Mouse (Mus musculus) stomach, adult 2 months (tissue): ENCODE data around the gene Kazald1. TPM values are rescaled to one million over a fixed set of nuclear protein-coding genes. Genes with fewer than 3 reads are reported as not detected.

ENCODE experiments used
- polyA plus RNA-seq: library from polyadenylated mRNA; depleted of rRNA; stranded (reverse); fragments of >200 nt; gene quantifications from 2 replicates; pipeline ENCODE4 v1.2.3, GENCODE M21; 2012; rRNA removed

The Kazald1 gene
- polyA plus RNA-seq: 5.0 and 6.8 TPM in 2 replicates

DNA sequence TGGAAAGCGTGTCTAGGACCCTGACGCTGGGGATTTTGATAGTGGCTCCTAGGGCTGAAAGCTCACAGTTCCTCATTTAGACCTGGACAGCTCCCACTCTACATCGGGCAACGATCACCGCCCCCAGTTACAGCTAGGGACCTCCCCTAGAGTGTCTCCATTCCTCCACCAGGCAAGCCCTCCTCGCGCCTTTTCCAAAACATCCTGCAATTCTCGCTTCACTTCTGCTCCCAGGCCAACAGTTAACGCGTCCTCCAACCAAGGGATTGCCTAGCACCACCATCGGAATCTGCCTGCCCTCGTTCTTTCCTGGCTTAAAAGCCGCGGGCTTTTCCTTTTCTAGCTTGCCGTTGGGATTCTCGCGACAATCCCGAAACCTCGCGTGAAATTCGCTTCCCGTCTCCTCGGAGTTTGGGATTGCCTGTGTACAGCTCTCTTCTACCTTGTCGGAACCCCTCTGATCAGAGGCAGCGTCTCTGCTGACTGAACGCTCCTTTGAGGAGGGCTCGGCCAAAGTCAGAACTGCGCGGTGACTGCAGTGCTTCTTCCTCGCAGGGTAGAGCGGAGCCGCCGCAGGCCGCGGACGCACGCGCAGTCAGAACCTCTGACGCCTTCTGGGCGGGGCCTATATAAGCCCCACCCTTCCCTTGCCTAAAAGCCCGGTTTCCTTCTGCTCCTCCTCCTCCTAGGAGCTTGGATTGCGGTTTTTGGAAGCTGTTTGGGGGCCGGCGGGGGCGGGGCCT, at the start of gene Kazald1:
Kazald1 (plus strand) TSS at position 662 of the 743 bp plus-strand sequence.

DNA sequence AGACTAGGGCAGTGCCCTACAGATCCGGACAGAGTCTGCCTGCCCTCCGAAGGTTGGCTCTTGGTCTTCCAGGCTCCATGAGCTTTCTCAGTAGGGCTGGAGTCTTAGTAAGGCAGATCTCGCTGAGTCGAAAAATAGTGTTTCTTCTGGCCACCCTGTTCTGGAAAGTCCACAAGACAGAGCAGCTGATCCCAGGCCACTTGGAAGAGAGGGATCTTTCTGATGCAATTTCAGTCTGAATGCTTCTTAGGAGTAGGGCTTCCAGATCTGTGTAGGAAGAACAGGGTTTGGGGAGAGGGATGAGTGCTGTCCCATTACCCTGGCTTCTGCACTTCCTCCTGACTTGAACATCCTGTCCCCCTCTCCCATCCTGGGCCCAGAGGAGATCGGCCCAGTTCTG, 29.4 kb upstream of the Kazald1 start, which contains the start of gene Pdzd7:
Pdzd7 (minus strand) TSS at position 67 of the 400 bp plus-strand sequence.

DNA sequence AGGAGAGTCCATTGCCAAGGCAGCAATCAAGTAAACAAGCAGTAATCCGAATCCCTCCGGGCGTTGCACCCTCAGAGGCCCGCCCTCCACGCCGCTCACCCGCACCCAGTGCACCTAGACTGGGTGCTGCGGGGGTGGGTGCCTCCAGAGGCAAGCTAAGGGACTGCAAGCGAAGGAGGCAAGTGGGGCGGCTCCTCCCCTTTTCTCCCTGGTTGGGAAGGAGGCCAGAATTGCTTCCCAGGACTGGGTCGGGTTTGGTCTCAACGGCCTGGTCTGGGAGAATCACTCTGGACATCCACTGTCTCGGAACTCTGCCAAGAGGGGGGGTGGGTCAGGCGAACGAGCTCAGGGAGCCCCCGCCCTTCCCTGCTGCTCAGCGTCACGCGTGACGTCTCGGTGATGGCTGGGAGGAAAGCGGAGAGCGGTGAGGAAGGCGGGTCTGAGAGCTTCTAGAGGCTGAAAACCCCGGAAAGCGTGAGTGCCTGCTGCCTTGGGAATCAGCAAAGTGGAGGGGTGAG, 27.6 kb upstream of the Kazald1 start, which contains the start of gene Sfxn3:
Sfxn3 (plus strand) TSS at position 87 of the 518 bp plus-strand sequence.

Other genes starting within 250 kb of the Kazald1 start
- gene Slf2, start 144.1 kb upstream of the Kazald1 start, polyA plus RNA-seq: 9.9 and 14.2 TPM in 2 replicates
- 15.0 and 22.8 TPM in 2 replicates for gene Sema4g, start 86.1 kb upstream of the Kazald1 start, polyA plus RNA-seq
- gene Twnk, start 69.6 kb upstream of the Kazald1 start, polyA plus RNA-seq: 2.2 and 2.3 TPM in 2 replicates
- gene Mrpl43, start 68.8 kb upstream of the Kazald1 start, polyA plus RNA-seq: 76.7 and 110 TPM in 2 replicates
- gene Lzts2, start 60.8 kb upstream of the Kazald1 start, polyA plus RNA-seq: 103 and 131 TPM in 2 replicates
- gene Pdzd7, start 29.5 kb upstream of the Kazald1 start, polyA plus RNA-seq: 2.9 and 3.2 TPM in 2 replicates
- 22.8 and 22.9 TPM in 2 replicates for gene Sfxn3, start 27.7 kb upstream of the Kazald1 start, polyA plus RNA-seq
- 0.03 TPM in 1 of 2 replicates, not detected in the other for gene Tlx1, start 75.4 kb downstream of the Kazald1 start, polyA plus RNA-seq
- 0.03 and 0.08 TPM in 2 replicates for gene Lbx1, start 160.6 kb downstream of the Kazald1 start, polyA plus RNA-seq